Mouse (Mus musculus) liver, adult 2 months (tissue): ENCODE results near the gene Lin37.

Source experiments
- CTCF ChIP-seq: fragments of 200-500 bp; IDR thresholded peaks from 2 replicates; pipeline ENCODE4 v1.5.1; 2011; ENCODE audit warnings: low read depth, low read length, control low read depth
- POLR2A ChIP-seq: fragments of 200-500 bp; IDR thresholded peaks from 2 replicates; pipeline ENCODE4 v1.6.1; 2011; ENCODE audit warnings: low read length, control low read depth; ENCODE audit not compliant: insufficient read depth; ENCODE audit errors: extremely low read depth

GRCm38 (mm10) chr7:30556894-30557536 is 2.6 kb downstream of the Lin37 start:
- no peak for TF ChIP-seq POLR2A
- peak; percentile 18; the same call in 1 of the 2 replicates for TF ChIP-seq CTCF
